Mouse (Mus musculus) layer of hippocampus, adult 2 months (tissue): ENCODE results near the gene Ndufab1. TPM values are rescaled to one million over a fixed set of nuclear protein-coding genes. Genes with fewer than 3 reads are reported as not detected.

Experiments used
- DNase-seq, 2 experiments: peaks; one replicate each; pipeline ENCODE4 v3.0.0; 2022; ENCODE audit warnings: low spot score in 2 of 2
- H3K27ac ChIP-seq: fragments of 200-600 bp; 2 replicates; pipeline ENCODE4 v1.8.1; 2022
- H3K4me3 ChIP-seq: fragments of 200-600 bp; 2 replicates; pipeline ENCODE4 v1.8.1; 2022; ENCODE audit warnings: mild to moderate bottlenecking
- CTCF ChIP-seq: fragments of 200-600 bp; conservative IDR thresholded peaks from 2 replicates; pipeline ENCODE4 v1.8.1; 2022; ENCODE audit warnings: antibody characterized with exemption, mild to moderate bottlenecking, moderate library complexity
- total RNA-seq, 2 experiments: library from RNA; stranded (reverse); gene quantifications; 2 replicates each; pipeline ENCODE4 v1.2.3; 2021

The Ndufab1 gene
- total RNA-seq, 2 experiments from 2014 or later: 259 to 306 TPM

DNA sequence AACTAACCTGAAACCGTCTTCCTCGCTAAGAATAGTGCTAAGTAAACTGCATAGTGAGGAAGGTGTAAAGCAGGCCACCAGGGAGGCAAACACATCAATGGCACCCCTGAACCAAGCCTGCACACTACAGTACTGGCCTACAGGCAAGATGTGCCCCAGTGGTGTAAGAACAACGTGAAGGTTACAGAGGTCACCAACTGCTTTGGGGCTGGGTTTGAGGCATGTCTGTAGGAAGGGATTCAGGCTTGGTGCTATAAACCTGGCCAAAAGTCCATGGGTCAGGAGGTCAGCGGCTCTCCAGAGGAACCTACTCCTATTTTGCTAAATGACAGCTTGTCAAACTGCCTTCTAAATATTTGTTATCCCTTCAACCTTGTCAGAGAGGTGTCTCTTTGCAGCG is 45.1 kb downstream of the Ndufab1 start:
- DNase-seq: no peak
- H3K27ac ChIP-seq: no peak overlapping the region
- no peak for TF ChIP-seq CTCF
- H3K4me3 ChIP-seq: no peak overlapping the region

DNA sequence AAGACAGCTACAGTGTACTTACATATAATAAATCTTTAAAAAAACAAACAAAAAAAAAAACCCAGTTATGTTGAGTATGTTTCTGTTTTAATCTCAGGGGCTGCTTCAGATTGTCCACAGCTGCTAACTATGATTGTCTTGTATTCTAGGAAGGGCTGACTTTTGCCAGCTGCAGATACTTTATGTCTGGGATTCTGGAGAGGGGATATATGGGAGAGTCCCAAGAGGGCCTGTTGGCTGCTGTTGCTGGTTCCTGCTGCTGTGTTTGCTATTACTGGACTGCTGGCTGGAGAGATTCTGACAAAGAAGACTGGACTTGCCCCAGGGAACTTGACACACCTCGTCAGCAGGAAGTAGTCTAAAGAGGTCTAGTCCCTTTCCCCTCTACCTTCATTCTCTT is 50.9 kb downstream of the Ndufab1 start:
- no peak overlapping the region for H3K4me3 ChIP-seq
- no peak for DNase-seq
- no peak overlapping the region for H3K27ac ChIP-seq
- TF ChIP-seq CTCF: no peak

DNA sequence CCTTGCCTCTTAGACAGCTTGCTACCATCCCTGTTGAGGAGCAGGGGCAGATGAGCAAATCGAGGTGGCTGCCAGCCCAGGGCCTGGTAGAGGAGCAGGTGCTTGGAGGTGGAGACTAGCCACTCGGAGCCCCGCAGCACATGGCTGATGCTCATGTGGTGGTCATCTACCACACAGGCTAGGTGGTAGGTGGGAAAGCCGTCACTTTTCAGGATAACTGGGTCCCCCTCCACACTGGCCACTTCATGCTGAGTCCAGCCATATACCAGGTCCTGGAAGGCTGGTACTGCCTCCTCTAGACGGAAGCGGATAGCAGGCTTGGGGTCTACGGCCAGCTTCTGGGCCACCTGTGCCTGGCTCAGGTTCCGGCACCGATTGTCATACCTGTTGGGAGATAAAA is 53.5 kb downstream of the Ndufab1 start:
- H3K27ac ChIP-seq: no peak overlapping the region
- no peak for DNase-seq
- no peak for TF ChIP-seq CTCF

DNA sequence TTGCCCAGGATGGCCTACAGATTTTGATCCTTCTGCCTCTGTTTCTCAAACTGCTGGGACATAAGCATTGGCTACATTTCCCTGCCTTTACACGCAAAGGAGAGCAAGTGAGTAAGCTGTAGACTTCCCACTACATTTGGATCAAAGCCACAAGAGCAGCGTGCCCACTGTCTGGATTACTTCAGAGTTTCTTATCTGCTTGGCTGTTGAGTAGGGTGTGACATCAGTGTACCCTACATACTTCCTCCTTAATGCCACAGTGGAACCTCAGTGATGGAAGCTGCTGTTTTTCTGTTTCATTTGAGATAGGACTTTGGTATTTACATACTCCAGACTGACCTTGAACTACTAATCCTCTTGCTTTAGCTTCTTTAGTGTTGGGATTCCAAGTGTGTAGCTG is 54.9 kb downstream of the Ndufab1 start:
- Histone ChIP-seq H3K4me3 (no peak overlapping the region), H3K27ac (no peak overlapping the region)
- no peak for DNase-seq
- no peak for TF ChIP-seq CTCF

More for the DNA sequence above, 53.5 kb downstream of the Ndufab1 start:
- no peak overlapping the region for H3K4me3 ChIP-seq

DNA sequence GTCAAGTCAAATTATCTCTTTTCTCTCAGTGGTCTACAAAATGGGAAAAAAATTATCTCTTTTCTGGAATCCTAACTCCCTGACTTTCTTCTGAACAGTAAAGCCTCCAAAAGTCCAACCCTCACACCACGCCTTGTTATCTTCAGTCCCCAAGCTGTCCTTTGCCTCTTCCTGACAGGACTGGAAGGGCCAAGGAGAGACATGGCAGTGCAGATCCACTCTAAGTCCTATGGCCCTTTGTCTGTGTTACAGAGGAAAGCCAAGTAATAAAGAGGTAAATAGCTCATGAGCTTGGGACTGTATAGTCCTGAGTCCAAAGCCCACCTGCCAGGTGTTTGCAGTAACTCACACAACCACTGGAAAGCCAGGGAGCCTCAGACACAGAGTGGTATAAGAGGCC is 56.0 kb downstream of the Ndufab1 start:
- no peak for DNase-seq
- H3K27ac ChIP-seq: peak overlapping the region; percentile 43; the same call in 1 of the 2 replicates
- H3K4me3 ChIP-seq: no peak overlapping the region
- no peak for TF ChIP-seq CTCF

DNA sequence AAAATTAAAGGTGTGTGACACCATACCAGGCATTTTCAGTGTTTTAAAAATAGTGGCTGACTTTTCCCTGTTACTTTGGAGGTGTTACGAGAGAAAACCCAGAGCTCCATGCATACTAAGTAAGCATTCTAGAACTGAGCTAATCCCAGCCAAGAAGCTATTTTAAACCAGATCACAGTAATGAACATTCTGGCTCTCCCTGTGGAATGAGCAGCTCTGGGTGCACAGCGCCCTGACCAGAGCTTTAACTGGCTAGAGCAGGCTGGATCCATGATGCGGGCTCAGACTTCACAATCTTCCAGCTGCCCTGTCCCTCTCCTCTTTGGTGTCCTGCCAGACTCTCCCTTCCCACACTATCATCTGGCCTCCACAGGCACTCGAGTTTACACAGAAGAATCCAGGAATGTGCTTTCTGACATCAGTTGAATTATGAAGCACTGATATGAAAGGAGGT is 56.5 kb downstream of the Ndufab1 start:
- peak in 1 of 2 experiments; percentile 21 for DNase-seq
- no peak overlapping the region for H3K4me3 ChIP-seq
- peak overlapping the region; percentile 43; the same call in 1 of the 2 replicates for H3K27ac ChIP-seq
- no peak for TF ChIP-seq CTCF

DNA sequence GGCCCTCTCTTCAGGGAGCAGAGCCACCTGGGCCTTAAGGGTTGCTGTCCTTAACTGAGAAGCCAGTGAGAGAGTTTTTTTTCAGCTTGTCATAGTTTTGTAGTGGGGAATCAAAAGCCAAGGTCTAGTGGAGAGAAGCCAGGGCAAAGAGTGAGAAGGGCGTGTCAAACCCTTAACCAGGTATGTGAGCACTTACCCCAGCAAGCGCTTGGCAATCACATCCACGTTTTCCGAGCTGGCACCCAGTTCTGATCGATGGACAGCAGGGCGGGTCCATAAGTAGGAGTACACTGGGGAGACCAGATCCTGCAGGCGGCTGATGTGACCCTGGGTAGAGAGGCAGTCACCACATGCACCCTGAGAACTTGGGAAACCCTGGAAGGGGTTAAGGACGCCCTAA is 57.6 kb downstream of the Ndufab1 start:
- DNase-seq: no peak
- Histone ChIP-seq H3K4me3 (no peak overlapping the region), H3K27ac (no peak overlapping the region)
- no peak for TF ChIP-seq CTCF

Other genes with a start within 250 kb of the Ndufab1 start
- not detected for gene Scnn1b, start 236.8 kb downstream of the Ndufab1 start, total RNA-seq
- 10 to 100 TPM; 41.6 to 44.3 TPM for gene Cog7, start 120.2 kb downstream of the Ndufab1 start, total RNA-seq
- gene Gga2, start 80.7 kb downstream of the Ndufab1 start, total RNA-seq: 10 to 100 TPM; 29.9 to 32.5 TPM
- gene Ubfd1, start 34.7 kb downstream of the Ndufab1 start, total RNA-seq: 10 to 100 TPM; 49.6 to 50.7 TPM
- 10 to 100 TPM in 1 of 2 experiments, 1 to 10 TPM in 1; 9.7 to 10.0 TPM for gene Ears2, start 34.6 kb downstream of the Ndufab1 start, total RNA-seq
- 1 to 10 TPM; 1.9 to 2.2 TPM for gene Palb2, start 31.1 kb upstream of the Ndufab1 start, total RNA-seq
- 100 to 1,000 TPM; 101 to 104 TPM for gene Dctn5, start 31.2 kb upstream of the Ndufab1 start, total RNA-seq
- 1 to 10 TPM; 2.1 to 2.9 TPM for gene Plk1, start 57.6 kb upstream of the Ndufab1 start, total RNA-seq
- under 1 TPM; 0.39 to 0.41 TPM for gene Ern2, start 84.3 kb upstream of the Ndufab1 start, total RNA-seq
- 1 to 10 TPM; 2.7 to 3.3 TPM for gene Chp2, start 117.6 kb upstream of the Ndufab1 start, total RNA-seq
- 100 to 1,000 TPM; 788 to 796 TPM for gene Prkcb, start 186.9 kb upstream of the Ndufab1 start, total RNA-seq